Mouse (Mus musculus) midbrain, postnatal 0 days (tissue): ENCODE results near the gene Myh4. TPM values are rescaled to one million over a fixed set of nuclear protein-coding genes. Genes with fewer than 3 reads are reported as not detected.

Experiments
- ATAC-seq: fragments of 200-750 bp; cut with Nextera tagmentation; 2 replicates; pipeline ENCODE4 v1.8.0; 2017; ENCODE audit warnings: moderate number of reproducible peaks, mild to moderate bottlenecking, moderate TSS enrichment, moderate library complexity; ENCODE audit not compliant: low FRiP score
- DNase-seq: peaks from one replicate; pipeline ENCODE4 v3.0.0-alpha.2; 2015; ENCODE audit warnings: low spot score
- H3K27ac ChIP-seq: fragments of 300-500 bp; sonication (generic); 2 replicates; pipeline ENCODE4 v1.5.1; 2014; ENCODE audit warnings: low read depth, mild to moderate bottlenecking, low read length, mixed read lengths
- H3K27me3 ChIP-seq: fragments of 300-500 bp; sonication (generic); 2 replicates; pipeline ENCODE4 v1.6.1; 2014; ENCODE audit warnings: low read length, control low read depth, mixed read lengths; ENCODE audit not compliant: insufficient read depth
- H3K36me3 ChIP-seq: fragments of 300-500 bp; sonication (generic); 2 replicates; pipeline ENCODE4 v1.6.1; 2014; ENCODE audit warnings: low read length, control low read depth, mixed read lengths; ENCODE audit not compliant: insufficient read depth
- H3K4me1 ChIP-seq: fragments of 300-500 bp; sonication (generic); 2 replicates; pipeline ENCODE4 v1.6.1; 2014; ENCODE audit warnings: mild to moderate bottlenecking, control low read depth, antibody characterized with exemption, low read length, mixed read lengths; ENCODE audit not compliant: insufficient read depth
- H3K4me2 ChIP-seq: fragments of 300-500 bp; sonication (generic); 2 replicates; pipeline ENCODE4 v1.6.1; 2014; ENCODE audit warnings: low read depth, mild to moderate bottlenecking, low read length, mixed read lengths; ENCODE audit not compliant: poor library complexity, severe bottlenecking
- H3K4me3 ChIP-seq: fragments of 300-500 bp; sonication (generic); 2 replicates; pipeline ENCODE4 v1.5.1; 2014; ENCODE audit warnings: low read depth, mild to moderate bottlenecking, low read length, moderate library complexity
- H3K9ac ChIP-seq: fragments of 300-500 bp; sonication (generic); replicated peaks from 2 replicates; pipeline ENCODE4 v1.6.1; 2014; ENCODE audit warnings: mild to moderate bottlenecking, low read length, moderate library complexity, mixed read lengths; ENCODE audit not compliant: poor library complexity, severe bottlenecking
- H3K9me3 ChIP-seq: fragments of 300-500 bp; sonication (generic); 2 replicates; pipeline ENCODE4 v1.6.1; 2016; ENCODE audit warnings: low read length, control low read depth
- CTCF ChIP-seq: IDR thresholded peaks from 2 replicates; pipeline ENCODE4 v1.5.1; 2016; ENCODE audit warnings: antibody characterized with exemption, mild to moderate bottlenecking
- WGBS: fragments of 180-500 bp; shearing (Covaris S2); extraction: QIAGEN DNeasy Blood & Tissue Kit; methylation state at CpG from one replicate; pipeline ENCODE4 v1.1.7; 2014; 5-methylcytosine and 5-hydroxymethylcytosine counted together
- polyA plus RNA-seq: library from polyadenylated mRNA; unstranded; fragments of >200 nt; fragmentation: Nextera tagmentation; extraction: Ambion mirVana; gene quantifications from 2 replicates; pipeline ENCODE4 v1.2.1, GENCODE M21; 2015
- total RNA-seq: library from RNA; depleted of rRNA; stranded (reverse); fragments of >200 nt; gene quantifications from 2 replicates; pipeline ENCODE4 v1.2.3, GENCODE M21; 2014

Gene Myh4
- total and polyA plus RNA-seq, 2 experiments from 2014 or later = 0.10 to 0.11 TPM

DNA sequence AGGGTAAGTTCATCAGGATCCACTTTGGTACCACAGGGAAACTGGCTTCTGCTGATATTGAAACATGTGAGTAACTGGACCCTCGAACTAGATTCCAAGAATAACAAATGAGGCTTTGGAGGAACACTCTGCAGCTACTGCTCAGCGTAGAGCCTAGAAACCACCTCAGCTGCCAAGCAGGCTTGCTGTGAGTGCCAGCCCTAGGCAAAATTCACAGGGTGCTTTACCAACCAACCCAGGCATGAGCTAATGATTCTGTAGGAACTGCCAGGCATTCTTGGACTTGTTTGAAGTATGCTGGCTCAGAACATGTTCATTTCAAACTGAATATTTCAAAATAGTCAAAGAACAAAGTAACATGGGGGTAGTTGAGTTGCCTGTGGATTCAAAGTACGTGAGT lies 33.1 kb upstream of the Myh4 start:
- Histone ChIP-seq H3K27ac (no peak overlapping the region), H3K4me3 (no peak overlapping the region), H3K27me3 (no peaks in the 10 kb centered on the region), H3K9ac (no peak overlapping the region), H3K4me1 (no peaks in the 10 kb centered on the region), H3K36me3 (no peaks in the 10 kb centered on the region), H3K4me2 (no peak overlapping the region), H3K9me3 (no peaks in the 10 kb centered on the region)
- DNase-seq (peak; percentile 26), ATAC-seq (no peak)
- no peak for TF ChIP-seq CTCF
- WGBS = 64% methylated on average over 3 of the region's 3 CpGs

DNA sequence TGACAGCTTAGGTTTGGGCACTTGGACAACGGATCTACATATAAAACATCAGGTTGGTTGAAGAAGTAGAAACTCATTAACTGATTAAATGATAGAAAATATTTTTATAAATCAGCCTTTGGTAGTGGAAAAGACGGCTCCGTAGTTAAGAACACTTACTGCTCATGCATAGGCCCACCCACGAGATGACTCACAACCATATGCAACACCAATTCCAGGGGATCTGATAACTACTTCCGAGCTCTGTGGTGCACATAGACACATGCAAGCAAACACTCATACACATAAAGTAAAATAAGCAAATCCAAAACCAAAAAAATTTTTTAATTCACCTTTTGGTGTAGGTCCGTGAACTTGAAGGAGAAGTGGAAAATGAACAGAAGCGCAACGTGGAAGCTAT lies 16.0 kb upstream of the Myh4 start:
- no peak overlapping the region for H3K27ac ChIP-seq
- H3K36me3 ChIP-seq = no peaks in the 10 kb centered on the region
- H3K9me3 ChIP-seq = no peaks in the 10 kb centered on the region
- ATAC-seq = no peak
- 96% methylated on average over 8 of the region's 8 CpGs for WGBS
- no peaks in the 10 kb centered on the region for H3K27me3 ChIP-seq
- DNase-seq = no peak
- H3K4me1 ChIP-seq = no peaks in the 10 kb centered on the region
- no peak overlapping the region for H3K4me3 ChIP-seq
- no peak overlapping the region for H3K9ac ChIP-seq
- TF ChIP-seq CTCF = no peak
- H3K4me2 ChIP-seq = no peak overlapping the region

DNA sequence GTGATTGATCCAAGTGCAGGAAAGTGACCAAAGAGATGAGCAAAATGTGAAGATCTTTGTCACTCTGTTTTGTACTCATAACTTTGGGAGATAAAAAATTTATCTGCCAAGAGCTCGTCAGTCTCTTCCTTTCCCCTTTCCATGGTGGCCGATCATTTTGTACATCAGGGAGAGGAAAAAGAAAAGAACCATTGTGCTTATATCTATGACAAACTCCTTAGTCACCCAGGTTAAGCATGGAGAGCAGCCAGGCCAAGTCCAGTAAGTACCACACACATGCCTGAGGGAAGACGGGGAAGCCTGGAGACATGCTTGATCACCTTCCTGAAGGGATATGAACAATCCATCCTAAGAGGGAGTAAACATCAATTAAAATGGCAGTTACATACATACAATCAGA lies 13.4 kb upstream of the Myh4 start:
- ATAC-seq (no peak), DNase-seq (no peak)
- 91% methylated on average over 3 of the region's 3 CpGs for WGBS
- no peaks in the 10 kb centered on the region for H3K9me3 ChIP-seq
- no peak overlapping the region for H3K27ac ChIP-seq
- no peaks in the 10 kb centered on the region for H3K36me3 ChIP-seq
- no peak overlapping the region for H3K9ac ChIP-seq
- no peak overlapping the region for H3K4me3 ChIP-seq
- H3K4me1 ChIP-seq = no peaks in the 10 kb centered on the region
- no peak overlapping the region for H3K4me2 ChIP-seq
- H3K27me3 ChIP-seq = no peaks in the 10 kb centered on the region
- no peak for TF ChIP-seq CTCF

DNA sequence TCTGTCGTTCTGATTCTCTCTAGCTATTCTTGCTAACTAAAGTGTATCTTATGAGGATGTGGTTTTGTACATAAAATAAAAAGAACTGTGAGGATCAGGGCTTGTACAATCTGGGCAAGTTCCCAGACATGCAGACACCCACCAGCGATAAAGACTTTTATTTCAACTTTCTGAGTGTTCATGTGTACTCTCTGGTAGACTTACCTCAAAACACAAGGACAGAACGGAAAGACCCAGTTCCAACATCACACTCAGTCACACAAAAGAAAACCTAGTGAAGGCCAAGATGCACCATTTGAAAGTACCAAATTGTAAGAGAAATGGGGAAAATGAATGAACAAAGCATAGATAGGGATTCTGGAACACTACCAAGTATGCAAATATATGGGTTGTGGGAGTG lies 9.1 kb upstream of the Myh4 start:
- Histone ChIP-seq H3K27ac (no peak overlapping the region), H3K4me1 (no peaks in the 10 kb centered on the region), H3K4me2 (no peak overlapping the region), H3K36me3 (no peaks in the 10 kb centered on the region), H3K27me3 (no peaks in the 10 kb centered on the region), H3K9ac (no peak overlapping the region), H3K4me3 (no peak overlapping the region), H3K9me3 (no peaks in the 10 kb centered on the region)
- DNase-seq (no peak), ATAC-seq (no peak)
- TF ChIP-seq CTCF = no peak
- 79% methylated on average over 3 of the region's 3 CpGs for WGBS

DNA sequence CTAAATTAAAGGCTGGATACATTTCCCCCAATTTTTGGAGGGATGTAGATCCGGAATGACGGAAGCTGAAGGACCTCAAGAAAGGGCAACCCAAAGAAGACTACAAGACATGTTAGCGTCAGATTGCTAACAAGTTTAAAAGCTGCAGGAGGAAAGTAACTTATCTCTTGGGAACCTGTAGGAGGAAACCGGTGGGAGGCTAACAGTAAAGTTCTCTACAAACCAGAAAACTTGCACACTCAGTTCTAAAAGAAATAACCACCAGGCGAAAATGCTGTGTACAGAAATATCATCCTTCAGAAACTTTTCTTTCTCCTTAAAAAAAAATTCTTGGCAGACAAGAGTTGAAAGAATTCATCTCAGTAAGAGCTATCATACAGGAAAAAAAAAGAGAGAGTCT lies 8.7 kb upstream of the Myh4 start:
- Histone ChIP-seq H3K9me3 (no peaks in the 10 kb centered on the region), H3K27me3 (no peaks in the 10 kb centered on the region), H3K27ac (no peak overlapping the region), H3K36me3 (no peaks in the 10 kb centered on the region), H3K4me2 (no peak overlapping the region), H3K4me3 (no peak overlapping the region), H3K4me1 (no peaks in the 10 kb centered on the region), H3K9ac (no peak overlapping the region)
- DNase-seq = no peak
- 90% methylated on average over 5 of the region's 5 CpGs for WGBS
- no peak for ATAC-seq
- no peak for TF ChIP-seq CTCF

DNA sequence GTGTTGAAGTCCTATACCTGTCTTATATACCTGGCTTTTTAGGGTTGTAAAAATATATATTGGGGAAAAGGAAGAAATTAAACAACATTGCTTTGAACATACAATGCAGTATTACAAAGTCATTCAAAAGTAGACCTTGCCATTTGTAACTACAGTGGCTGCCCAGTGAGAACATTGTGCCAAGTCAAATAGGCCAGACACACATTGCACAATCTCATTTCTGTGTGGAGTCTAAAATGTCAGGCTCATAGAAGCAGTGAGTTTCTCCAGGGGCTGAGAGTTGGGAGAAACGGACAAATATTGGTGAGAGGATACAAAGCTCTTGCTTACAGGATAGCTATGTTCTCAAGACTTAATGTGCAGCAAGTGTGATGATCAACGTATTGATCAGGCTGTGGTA lies 7.9 kb upstream of the Myh4 start:
- Histone ChIP-seq H3K4me2 (no peak overlapping the region), H3K4me1 (no peaks in the 10 kb centered on the region), H3K27ac (no peak overlapping the region), H3K36me3 (no peaks in the 10 kb centered on the region), H3K9ac (no peak overlapping the region), H3K27me3 (no peaks in the 10 kb centered on the region), H3K9me3 (no peaks in the 10 kb centered on the region), H3K4me3 (no peak overlapping the region)
- 86% methylated on average over 2 of the region's 2 CpGs for WGBS
- ATAC-seq (no peak), DNase-seq (no peak)
- no peak for TF ChIP-seq CTCF
